Comparison of ENCODE assay signal across 9 mouse cellular contexts in genomic region chr2:135914343-135915261, GRCm38 (mm10).
DNase-seq lines count a peak whose midpoint lies in the region; ATAC-seq and TF ChIP-seq lines count a peak whose summit lies in the region.
"Had no signal": no experiment of that assay in that cellular context is flagged by ENCODE, and none has a peak within 500 bp of the region (broad histone marks: within the 10 kb centered on the region; RNA-seq: fewer than 3 reads in every experiment).

No protein-coding gene starts in this region.

- H3K36me3 ChIP-seq in hindbrain, embryonic 11.5 days (ENCODE audit: control insufficient read depth, insufficient read depth, low read length), result no peaks in the 10 kb centered on the region
- H3K36me3 ChIP-seq in hindbrain, postnatal 0 days (ENCODE audit: insufficient read depth, low read length), result no peaks in the 10 kb centered on the region
- H3K36me3 ChIP-seq in stomach, postnatal 0 days (ENCODE audit: control insufficient read depth, insufficient read depth, low read length), result no peaks in the 10 kb centered on the region

- H3K27ac ChIP-seq in cerebellum, adult 2 months (ENCODE audit: insufficient read depth, low read length), result peak overlapping the region; percentile 79
- no peak overlapping the region for H3K27ac ChIP-seq in hindbrain, embryonic 11.5 days (ENCODE audit: low read depth, low read length)
- H3K27ac ChIP-seq in hindbrain, postnatal 0 days, result no peak overlapping the region
- peak overlapping the region; percentile 49; the same call in 1 of the 2 replicates for H3K27ac ChIP-seq in stomach, postnatal 0 days (replicated peaks)
- H3K27ac ChIP-seq: kidney, postnatal 0 days had no signal

- TF ChIP-seq EP300 in stomach, postnatal 0 days (optimal IDR thresholded peaks at IDR 0.05), result no peak

- H3K4me3 ChIP-seq in cerebellum, adult 2 months (replicated peaks; ENCODE audit: insufficient read depth, low read depth, low read length), result no peak overlapping the region
- no peak overlapping the region for H3K4me3 ChIP-seq in hindbrain, embryonic 11.5 days (ENCODE audit: low read depth, low read length)
- no peak overlapping the region for H3K4me3 ChIP-seq in hindbrain, postnatal 0 days (ENCODE audit: low read length)
- no peak overlapping the region for H3K4me3 ChIP-seq in stomach, postnatal 0 days (ENCODE audit: low read depth, low read length)

- no peak for TF ChIP-seq CTCF in cerebellum, adult 2 months (IDR thresholded peaks at IDR 0.05; ENCODE audit: borderline replicate concordance, insufficient read depth, low read depth, low read length)
- TF ChIP-seq CTCF in hindbrain, postnatal 0 days (IDR thresholded peaks at IDR 0.05; ENCODE audit: low read depth), result no peak
- no peak for TF ChIP-seq CTCF in stomach, postnatal 0 days (IDR thresholded peaks at IDR 0.05; ENCODE audit: low read depth)

- no peaks in the 10 kb centered on the region for H3K27me3 ChIP-seq in cerebellum, adult 2 months (ENCODE audit: control insufficient read depth, insufficient read depth, low read length)
- H3K27me3 ChIP-seq in hindbrain, embryonic 11.5 days (ENCODE audit: control insufficient read depth, insufficient read depth, low read length), result no peaks in the 10 kb centered on the region
- no peaks in the 10 kb centered on the region for H3K27me3 ChIP-seq in hindbrain, postnatal 0 days (ENCODE audit: insufficient read depth, low read length)
- no peaks in the 10 kb centered on the region for H3K27me3 ChIP-seq in stomach, postnatal 0 days (ENCODE audit: control insufficient read depth, insufficient read depth, low read length)

- no peak overlapping the region for H3K9ac ChIP-seq in hindbrain, embryonic 11.5 days (ENCODE audit: low read depth, low read length)
- H3K9ac ChIP-seq in hindbrain, postnatal 0 days (replicated peaks; ENCODE audit: low read length), result no peak overlapping the region
- no peak overlapping the region for H3K9ac ChIP-seq in stomach, postnatal 0 days (ENCODE audit: low read length)

- peak in 1 of 2 experiments; percentile 51 for DNase-seq in cerebellum, adult 2 months
- no peak for DNase-seq in cerebellum, postnatal 14 days
- DNase-seq in hindbrain, embryonic 11.5 days (ENCODE audit: low spot score), result no peak
- DNase-seq in hindbrain, postnatal 0 days (ENCODE audit: low spot score), result no peak
- DNase-seq in right cerebral cortex, postnatal 25 days, result peak; percentile 23
- no peak for DNase-seq in right cerebral cortex, postnatal 10 days (ENCODE audit: low spot score in 2 of 2)
- DNase-seq in stomach, postnatal 0 days (ENCODE audit: low spot score), result no peak
- DNase-seq in thymus, adult 18-20 months, result no peak

- 0 out of 2 replicates have a peak, but pooled peaks have one; percentile 22 for ATAC-seq in hindbrain, embryonic 11.5 days (ENCODE audit: low FRiP score)
- no peak for ATAC-seq in hindbrain, postnatal 0 days
- ATAC-seq in stomach, postnatal 0 days (ENCODE audit: low FRiP score, low TSS enrichment), result peak; percentile 61; the same call in 1 of the 2 replicates

- H3K4me1 ChIP-seq in cerebellum, adult 2 months (ENCODE audit: control insufficient read depth, insufficient read depth, low read length), result peaks cover 28% of the 10 kb centered on the region
- H3K4me1 ChIP-seq in hindbrain, embryonic 11.5 days (replicated peaks; ENCODE audit: control insufficient read depth, insufficient read depth, low read length), result no peaks in the 10 kb centered on the region
- H3K4me1 ChIP-seq in hindbrain, postnatal 0 days (ENCODE audit: insufficient read depth, low read length), result no peaks in the 10 kb centered on the region; the same call in 1 of the 2 replicates
- H3K4me1 ChIP-seq in stomach, postnatal 0 days (replicated peaks; ENCODE audit: control insufficient read depth, insufficient read depth), result no peaks in the 10 kb centered on the region

- H3K4me2 ChIP-seq in hindbrain, embryonic 11.5 days (replicated peaks; ENCODE audit: low read depth, low read length), result no peak overlapping the region
- H3K4me2 ChIP-seq in hindbrain, postnatal 0 days (ENCODE audit: low read depth, low read length), result no peak overlapping the region
- no peak overlapping the region for H3K4me2 ChIP-seq in stomach, postnatal 0 days (replicated peaks; ENCODE audit: low read depth)

- no peaks in the 10 kb centered on the region for H3K9me3 ChIP-seq in hindbrain, embryonic 11.5 days (ENCODE audit: control insufficient read depth, low read length)
- H3K9me3 ChIP-seq in hindbrain, postnatal 0 days (ENCODE audit: low read length), result no peaks in the 10 kb centered on the region
- H3K9me3 ChIP-seq in stomach, postnatal 0 days (ENCODE audit: control insufficient read depth, low read length), result no peaks in the 10 kb centered on the region

- WGBS in cerebellum, adult 2 months, result 63% methylated on average over 8 of the region's 8 CpGs
- WGBS in hindbrain, embryonic 11.5 days, result 76% methylated on average over 8 of the region's 8 CpGs
- WGBS in hindbrain, postnatal 0 days, result 81% methylated on average over 8 of the region's 8 CpGs
- 57% methylated on average over 8 of the region's 8 CpGs for WGBS in stomach, postnatal 0 days

- TF ChIP-seq POLR2A in cerebellum, adult 2 months (IDR thresholded peaks at IDR 0.05; ENCODE audit: borderline replicate concordance, insufficient read depth, low read length), result no peak

Comparison
In these comparisons a context has a peak if more than half of its experiments do, and no peak if none do; other contexts are left out.
1. H3K27ac ChIP-seq: peak in cerebellum, adult 2 months (single experiment) and stomach, postnatal 0 days (single experiment); none in hindbrain, embryonic 11.5 days (single experiment) and hindbrain, postnatal 0 days (single experiment).